Mouse (Mus musculus) embryonic fibroblast, embryonic 13.5 days (primary cell): ENCODE data around the gene St6galnac1. TPM values are rescaled to one million over a fixed set of nuclear protein-coding genes. Genes with fewer than 3 reads are reported as not detected.

Experiments used
- H3K27ac ChIP-seq: 2 replicates; pipeline ENCODE4 v1.5.1; 2012; ENCODE audit warnings: low read length, control low read depth, inconsistent platforms; ENCODE audit not compliant: insufficient read depth
- H3K4me1 ChIP-seq: 2 replicates; pipeline ENCODE4 v1.6.1; 2011; ENCODE audit warnings: low read length; ENCODE audit not compliant: control insufficient read depth, insufficient read depth
- H3K4me3 ChIP-seq: 2 replicates; pipeline ENCODE4 v1.5.1; 2011; ENCODE audit warnings: mild to moderate bottlenecking, control low read depth, low read length; ENCODE audit not compliant: insufficient read depth
- CTCF ChIP-seq: IDR thresholded peaks from 2 replicates; pipeline ENCODE4 v1.5.1; 2011; ENCODE audit warnings: mild to moderate bottlenecking, control low read depth, low read length, moderate library complexity, borderline replicate concordance; ENCODE audit not compliant: insufficient read depth
- POLR2A ChIP-seq: IDR thresholded peaks from 2 replicates; pipeline ENCODE4 v1.6.1; 2011; ENCODE audit warnings: low read depth, mild to moderate bottlenecking, control low read depth, low read length, moderate library complexity
- polyA plus RNA-seq: library from polyadenylated mRNA; stranded (reverse); fragments of >200 nt; gene quantifications from 2 replicates; pipeline ENCODE4 v1.2.4, GENCODE M21; 2011; ENCODE audit warnings: low read depth; ENCODE audit not compliant: missing spikeins, insufficient read length

St6galnac1 gene
- polyA plus RNA-seq, 1 experiment = not detected

DNA sequence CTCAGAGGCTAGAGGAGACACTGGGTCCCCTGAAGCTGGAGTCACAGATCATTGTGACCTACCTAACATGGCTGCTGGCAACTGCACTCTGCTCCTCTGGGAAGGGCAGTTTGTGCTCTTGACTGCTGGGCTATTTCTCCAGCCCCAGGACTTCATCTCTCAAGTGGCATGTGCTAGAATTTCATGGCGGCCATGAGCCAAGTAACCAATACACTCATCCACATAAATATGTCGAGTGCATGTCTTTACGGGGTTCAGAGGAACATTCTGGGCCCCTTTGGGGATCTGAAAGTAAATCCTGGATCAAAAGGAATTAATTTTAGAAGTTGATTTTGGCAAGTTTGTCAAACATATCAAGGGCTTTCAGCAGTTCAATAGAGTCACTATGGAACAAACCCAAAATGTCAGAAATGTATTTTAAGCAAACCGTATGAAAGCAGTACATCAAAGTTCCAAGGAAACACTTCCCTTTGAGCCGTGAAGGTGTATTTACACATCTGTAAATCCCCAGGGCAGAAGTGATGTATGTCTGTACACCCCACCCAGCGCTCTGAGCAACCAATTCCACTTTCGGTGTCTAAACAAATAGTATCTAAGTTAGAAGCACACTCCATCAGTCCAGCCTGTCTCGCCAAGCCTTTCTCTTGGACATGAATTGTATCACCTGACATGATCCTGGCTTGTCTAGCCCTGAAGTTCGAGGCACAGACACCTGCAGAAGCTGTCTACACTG lies 45.9 kb downstream of the St6galnac1 start:
- TF ChIP-seq CTCF = no peak
- no peak for TF ChIP-seq POLR2A
- Histone ChIP-seq H3K4me3 (no peak overlapping the region), H3K27ac (no peak overlapping the region), H3K4me1 (no peaks in the 10 kb centered on the region)

DNA sequence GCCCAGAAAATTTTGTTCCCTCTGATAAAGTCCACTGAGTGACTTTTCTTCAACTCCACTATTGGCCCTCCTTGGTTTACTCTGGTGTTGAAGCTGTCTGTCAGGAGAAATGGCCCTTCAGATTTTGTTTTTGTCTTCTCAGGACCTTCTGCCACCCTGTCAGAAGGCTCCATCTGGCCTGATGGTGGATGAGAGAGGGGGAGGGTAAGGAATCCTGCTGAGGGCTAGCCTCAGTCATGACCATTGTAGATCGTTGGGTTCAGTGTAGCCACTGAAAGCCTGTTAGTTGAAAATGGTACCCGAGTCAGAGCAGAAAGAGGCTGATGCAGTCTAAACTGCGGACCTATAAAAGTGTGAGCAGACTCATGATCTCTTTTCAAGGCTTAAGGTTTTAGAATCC lies 49.2 kb downstream of the St6galnac1 start:
- no peaks in the 10 kb centered on the region for H3K4me1 ChIP-seq
- no peak overlapping the region for H3K27ac ChIP-seq
- H3K4me3 ChIP-seq = no peak overlapping the region
- TF ChIP-seq POLR2A (no peak), CTCF (no peak)

DNA sequence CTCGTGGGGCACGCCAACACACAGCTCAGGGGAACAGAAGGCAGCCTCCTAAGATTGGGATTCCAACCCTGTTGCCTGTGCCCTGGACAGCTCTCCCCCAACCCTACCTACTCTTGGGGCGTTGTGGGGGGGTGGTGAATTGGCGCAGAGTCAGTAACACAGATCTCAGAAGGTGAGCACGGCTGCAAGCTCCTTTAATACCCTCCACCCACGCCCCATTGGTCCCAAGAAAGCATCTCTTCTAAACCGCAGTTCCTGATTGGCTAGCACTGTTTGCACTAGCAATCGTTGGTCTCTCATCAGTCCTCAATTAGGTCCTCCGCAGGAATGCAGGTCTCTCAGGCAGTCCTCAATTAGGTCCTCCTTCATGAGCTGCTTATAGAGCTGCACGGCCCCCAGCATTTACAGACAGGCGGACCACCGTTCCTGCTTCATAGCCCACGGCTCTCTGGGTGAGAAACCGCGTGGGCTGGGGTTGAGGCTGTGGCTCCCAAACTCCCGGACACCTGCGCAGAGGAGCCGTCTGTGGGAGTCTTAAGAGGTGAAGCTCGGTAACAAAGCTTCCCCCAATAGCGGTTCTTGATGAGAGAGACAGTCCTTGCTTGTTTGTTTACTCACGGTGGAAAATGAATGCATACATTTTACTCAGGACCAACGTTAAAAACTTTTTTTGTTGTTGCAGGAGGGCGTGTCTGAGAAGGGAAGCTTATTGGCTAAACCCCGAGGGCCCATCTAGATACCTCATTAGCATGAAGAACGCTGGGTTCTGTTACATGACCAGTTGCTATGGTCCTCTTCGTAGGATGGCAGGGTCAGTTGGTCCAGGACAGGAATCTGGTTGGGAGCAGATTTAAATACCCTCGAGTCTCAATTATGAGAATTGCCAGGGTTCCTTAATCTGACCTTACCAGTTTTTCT lies 50.0 kb downstream of the St6galnac1 start:
- no peak overlapping the region for H3K27ac ChIP-seq
- TF ChIP-seq POLR2A (no peak), CTCF (no peak)
- H3K4me3 ChIP-seq = no peak overlapping the region
- H3K4me1 ChIP-seq = no peaks in the 10 kb centered on the region

DNA sequence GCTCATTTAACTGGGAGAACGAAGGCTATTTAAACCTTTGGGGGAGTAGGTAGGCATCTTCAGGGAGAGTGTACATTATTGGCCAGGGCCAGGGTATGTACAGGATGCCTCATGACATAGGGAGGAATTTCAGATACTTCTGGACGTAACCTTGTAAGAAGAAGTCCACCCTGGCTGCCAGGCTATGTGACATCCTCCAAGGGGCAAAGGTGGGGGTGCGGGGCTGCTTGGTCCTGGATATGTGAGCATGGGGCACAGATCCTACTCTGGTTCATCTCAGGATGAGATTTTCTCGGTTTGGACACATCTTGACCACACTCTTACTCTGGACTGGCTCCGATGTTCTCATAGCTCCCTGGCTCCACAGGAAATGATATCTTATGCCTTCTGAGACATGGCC lies 52.2 kb downstream of the St6galnac1 start:
- Histone ChIP-seq H3K4me1 (no peaks in the 10 kb centered on the region), H3K27ac (no peak overlapping the region), H3K4me3 (no peak overlapping the region)
- no peak for TF ChIP-seq POLR2A
- no peak for TF ChIP-seq CTCF

DNA sequence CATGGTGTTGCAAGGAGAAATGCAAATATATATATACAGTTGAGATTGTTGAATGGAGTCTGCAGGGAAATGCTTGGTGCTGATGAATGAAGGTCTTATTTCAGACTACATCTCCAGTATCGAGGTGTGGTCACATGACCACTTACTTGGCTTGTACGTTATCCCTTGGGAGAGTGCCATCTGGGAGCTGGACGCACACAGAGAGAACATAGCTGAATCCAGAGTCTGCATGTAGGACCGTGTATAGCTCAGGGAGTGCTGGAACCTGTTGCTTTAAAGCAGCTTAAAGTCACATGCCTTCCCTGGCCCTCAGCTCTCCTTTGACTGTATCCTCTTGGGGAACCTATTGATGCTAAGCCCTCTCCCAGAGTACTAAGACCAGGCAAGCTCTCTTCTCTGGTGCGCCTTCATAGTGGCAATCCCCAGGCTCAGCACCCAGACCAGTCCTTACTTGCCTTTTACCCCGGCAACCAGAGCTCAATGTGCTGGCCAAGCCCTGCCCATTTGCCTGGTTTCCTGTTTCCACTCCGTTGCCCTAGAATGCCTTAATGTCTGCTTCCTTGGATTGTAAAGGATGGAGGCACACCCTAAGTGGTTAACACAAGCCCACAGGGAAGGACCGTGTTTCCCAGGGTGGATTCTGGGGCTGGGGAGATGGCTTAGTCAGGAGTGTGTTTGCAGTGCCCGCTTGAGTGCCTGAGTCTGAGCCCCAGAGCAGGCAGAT lies 53.6 kb downstream of the St6galnac1 start:
- Histone ChIP-seq H3K4me3 (no peak overlapping the region), H3K27ac (no peak overlapping the region), H3K4me1 (no peaks in the 10 kb centered on the region)
- no peak for TF ChIP-seq CTCF
- no peak for TF ChIP-seq POLR2A

DNA sequence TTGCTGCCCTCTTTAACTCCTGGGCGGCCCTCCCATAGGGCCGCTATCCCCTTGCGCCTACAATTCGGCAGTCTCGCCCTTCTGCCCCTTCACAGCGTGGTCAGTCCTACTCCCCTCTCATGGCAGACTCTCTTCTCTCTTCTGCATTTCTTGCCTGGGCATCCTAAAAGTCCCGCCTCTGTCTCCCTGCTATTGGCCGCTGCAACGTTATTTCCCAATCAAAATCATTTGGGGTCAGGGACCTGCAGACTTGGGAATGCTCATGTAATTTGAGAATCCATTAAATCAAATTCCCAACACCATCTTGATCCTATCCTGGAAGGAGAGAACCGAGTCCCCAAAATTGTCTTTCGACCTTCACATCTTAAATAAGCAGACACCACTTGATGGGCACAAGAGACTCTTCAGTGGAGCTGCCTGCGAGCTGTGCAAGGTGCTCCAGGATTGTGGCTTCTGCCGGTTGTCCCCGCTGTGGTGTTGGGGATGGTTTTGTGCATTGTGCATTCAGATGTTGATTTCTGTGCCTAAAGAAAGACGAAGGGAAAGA lies 54.9 kb downstream of the St6galnac1 start:
- Histone ChIP-seq H3K27ac (no peak overlapping the region), H3K4me3 (no peak overlapping the region), H3K4me1 (no peaks in the 10 kb centered on the region)
- TF ChIP-seq POLR2A = no peak
- TF ChIP-seq CTCF = no peak

Other genes with a start within 250 kb of the St6galnac1 start
- gene Sphk1, start 244.6 kb downstream of the St6galnac1 start, polyA plus RNA-seq = 8.7 and 11.2 TPM in 2 replicates
- gene Ube2o, start 194.1 kb downstream of the St6galnac1 start, polyA plus RNA-seq = 29.8 and 36.3 TPM in 2 replicates
- gene Aanat, start 189.1 kb downstream of the St6galnac1 start, polyA plus RNA-seq = not detected in 2 replicates
- 10.1 and 11.5 TPM in 2 replicates for gene Rhbdf2, start 148.5 kb downstream of the St6galnac1 start, polyA plus RNA-seq
- not detected in 2 replicates for gene Prcd, start 122.0 kb downstream of the St6galnac1 start, polyA plus RNA-seq
- 0.74 TPM in 1 of 2 replicates, not detected in the other for gene Cygb, start 121.2 kb downstream of the St6galnac1 start, polyA plus RNA-seq
- gene Mxra7, start 52.5 kb upstream of the St6galnac1 start, polyA plus RNA-seq = 76.8 and 82.4 TPM in 2 replicates
- 20.4 and 22.4 TPM in 2 replicates for gene Mettl23, start 67.8 kb upstream of the St6galnac1 start, polyA plus RNA-seq
- 37.1 and 38.7 TPM in 2 replicates for gene Jmjd6, start 67.9 kb upstream of the St6galnac1 start, polyA plus RNA-seq
- 30.7 and 36.6 TPM in 2 replicates for gene Mfsd11, start 76.9 kb upstream of the St6galnac1 start, polyA plus RNA-seq
- 301 and 306 TPM in 2 replicates for gene Srsf2, start 77.6 kb upstream of the St6galnac1 start, polyA plus RNA-seq
- not detected in 2 replicates for gene Mgat5b, start 143.4 kb upstream of the St6galnac1 start, polyA plus RNA-seq